Mouse (Mus musculus) midbrain, embryonic 15.5 days (tissue): ENCODE measurements around the gene Hinfp. TPM values are rescaled to one million over a fixed set of nuclear protein-coding genes. Genes with fewer than 3 reads are reported as not detected.
A peak's percentile ranks its signal among the peaks of the same experiment; 100 is the strongest.
"Not testable (repeated sequence)": the region's sequence is repeated elsewhere in the genome, so short reads cannot be mapped to it uniquely, and the experiment has no call there.

Experiments used
- ATAC-seq: fragments of 200-750 bp; cut with Nextera tagmentation; replicated peaks from 2 replicates; pipeline ENCODE4 v1.8.0; 2017; ENCODE audit warnings: moderate TSS enrichment
- H3K27ac ChIP-seq: fragments of 300-500 bp; sonication (generic); 2 replicates; pipeline ENCODE4 v1.5.1; 2015; ENCODE audit warnings: mild to moderate bottlenecking, inconsistent platforms
- H3K27me3 ChIP-seq: fragments of 300-500 bp; sonication (generic); replicated peaks from 2 replicates; pipeline ENCODE4 v1.6.1; 2015; ENCODE audit warnings: inconsistent platforms
- H3K36me3 ChIP-seq: fragments of 300-500 bp; sonication (generic); replicated peaks from 2 replicates; pipeline ENCODE4 v1.6.1; 2015; ENCODE audit warnings: inconsistent platforms
- H3K4me1 ChIP-seq: fragments of 300-500 bp; sonication (generic); 2 replicates; pipeline ENCODE4 v1.6.1; 2015; ENCODE audit warnings: inconsistent platforms
- H3K4me2 ChIP-seq: fragments of 300-500 bp; sonication (generic); 2 replicates; pipeline ENCODE4 v1.6.1; 2015; ENCODE audit warnings: inconsistent platforms, mild to moderate bottlenecking, moderate library complexity
- H3K4me3 ChIP-seq: fragments of 300-500 bp; sonication (generic); 2 replicates; pipeline ENCODE4 v1.5.1; 2015; ENCODE audit warnings: mild to moderate bottlenecking, inconsistent platforms
- H3K9ac ChIP-seq: fragments of 300-500 bp; sonication (generic); 2 replicates; pipeline ENCODE4 v1.6.1; 2015; ENCODE audit warnings: mild to moderate bottlenecking, inconsistent platforms
- H3K9me3 ChIP-seq: fragments of 300-500 bp; sonication (generic); 2 replicates; pipeline ENCODE4 v1.6.1; 2016; ENCODE audit warnings: inconsistent platforms
- WGBS: fragments of 180-500 bp; shearing (Covaris S2); methylation state at CpG from one replicate; pipeline ENCODE4 v1.1.7; 2015; ENCODE audit warnings: mixed read lengths; 5-methylcytosine and 5-hydroxymethylcytosine counted together
- polyA plus RNA-seq: library from polyadenylated mRNA; unstranded; fragments of >200 nt; fragmentation: Nextera tagmentation; extraction: Ambion mirVana; gene quantifications from 2 replicates; pipeline ENCODE4 v1.2.1, GENCODE M21; 2015

Gene Hinfp
- polyA plus RNA-seq, 1 experiment from 2014 or later, result 30.5 TPM

- Histone ChIP-seq H3K4me1 (peaks cover 21% of the 10 kb centered on the region), H3K4me3 (no peak overlapping the region), H3K9me3 (no peaks in the 10 kb centered on the region), H3K36me3 (0 out of 2 replicates have a peak, but pooled peaks cover 2% of the 10 kb centered on the region), H3K27me3 (no peaks in the 10 kb centered on the region), H3K4me2 (no peak overlapping the region), H3K9ac (no peak overlapping the region), H3K27ac (no peak overlapping the region)
- 94% methylated on average over 5 of the region's 5 CpGs for WGBS
- no peak for ATAC-seq
Observed at GRCm38 (mm10) chr9:44341487-44341886, 36.0 kb upstream of the Hinfp start.

GRCm38 (mm10) chr9:44338574-44338973 is 33.1 kb upstream of the Hinfp start:
- no peak for ATAC-seq
- Histone ChIP-seq H3K4me1 (peaks cover 30% of the 10 kb centered on the region), H3K4me3 (no peak overlapping the region), H3K4me2 (no peak overlapping the region), H3K27me3 (no peaks in the 10 kb centered on the region), H3K27ac (no peak overlapping the region), H3K9ac (no peak overlapping the region), H3K36me3 (peaks cover 4% of the 10 kb centered on the region; the same call in 1 of the 2 replicates), H3K9me3 (no peaks in the 10 kb centered on the region)
- WGBS, result 78% methylated on average over 5 of the region's 5 CpGs

- Histone ChIP-seq H3K4me1 (peaks cover 22% of the 10 kb centered on the region), H3K9ac (peak overlapping the region; percentile 27; the same call in 1 of the 2 replicates), H3K27me3 (no peaks in the 10 kb centered on the region), H3K36me3 (peaks cover 13% of the 10 kb centered on the region), H3K4me3 (no peak overlapping the region), H3K9me3 (no peaks in the 10 kb centered on the region), H3K4me2 (no peak overlapping the region; the same call in 1 of the 2 replicates), H3K27ac (no peak overlapping the region)
- no peak for ATAC-seq
- WGBS, result 65% methylated on average over 9 of the region's 9 CpGs
Observed at GRCm38 (mm10) chr9:44337436-44338169, 32.1 kb upstream of the Hinfp start.

- H3K27me3 ChIP-seq, result no peaks in the 10 kb centered on the region
- no peak for ATAC-seq
- H3K9me3 ChIP-seq, result no peaks in the 10 kb centered on the region
Observed at GRCm38 (mm10) chr9:44336964-44337363, 31.5 kb upstream of the Hinfp start.

GRCm38 (mm10) chr9:44336513-44336912 is 31.0 kb upstream of the Hinfp start:
- Histone ChIP-seq H3K4me1 (peaks cover 21% of the 10 kb centered on the region), H3K36me3 (peaks cover 22% of the 10 kb centered on the region), H3K4me2 (peak overlapping the region; percentile 88), H3K9ac (peak overlapping the region; percentile 27), H3K4me3 (peak overlapping the region; percentile 88)
- H3K27me3 ChIP-seq, H3K27ac ChIP-seq, ATAC-seq, H3K9me3 ChIP-seq: not testable (repeated sequence)
- WGBS, result 32% methylated on average over 4 of the region's 4 CpGs

More at GRCm38 (mm10) chr9:44336964-44337363, 31.5 kb upstream of the Hinfp start:
- Histone ChIP-seq H3K4me1 (peaks cover 21% of the 10 kb centered on the region), H3K27ac (no peak overlapping the region), H3K9ac (peak overlapping the region; percentile 27), H3K36me3 (peaks cover 17% of the 10 kb centered on the region), H3K4me2 (peak overlapping the region; percentile 88), H3K4me3 (peak overlapping the region; percentile 88; the same call in 1 of the 2 replicates)
- 88% methylated on average over 3 of the region's 3 CpGs for WGBS

- peaks cover 26% of the 10 kb centered on the region for H3K36me3 ChIP-seq
- H3K9me3 ChIP-seq, result no peaks in the 10 kb centered on the region
- H3K27me3 ChIP-seq, result no peaks in the 10 kb centered on the region
- peak overlapping the region; percentile 96 for H3K9ac ChIP-seq
- WGBS, result 2% methylated on average over 5 of the region's 5 CpGs
- peak overlapping the region; percentile 88 for H3K4me3 ChIP-seq
- H3K27ac ChIP-seq, result peak overlapping the region; percentile 88; the same call in 1 of the 2 replicates
- peaks cover 21% of the 10 kb centered on the region for H3K4me1 ChIP-seq
- peak overlapping the region; percentile 88 for H3K4me2 ChIP-seq
- no peak for ATAC-seq
Observed at GRCm38 (mm10) chr9:44336093-44336406, 30.6 kb upstream of the Hinfp start.

- no peaks in the 10 kb centered on the region for H3K27me3 ChIP-seq
- H3K36me3 ChIP-seq, result peaks cover 30% of the 10 kb centered on the region
- under 1% methylated on average over 50 of the region's 50 CpGs for WGBS
- peak overlapping the region; percentile 88 for H3K4me3 ChIP-seq
- H3K27ac ChIP-seq, result peak overlapping the region; percentile 88
- peaks cover 21% of the 10 kb centered on the region for H3K4me1 ChIP-seq
- no peaks in the 10 kb centered on the region for H3K9me3 ChIP-seq
- H3K4me2 ChIP-seq, result peak overlapping the region; percentile 88
- H3K9ac ChIP-seq, result peak overlapping the region; percentile 96
- ATAC-seq, result no peak
Observed at GRCm38 (mm10) chr9:44335331-44336092, 30.0 kb upstream of the Hinfp start.

GRCm38 (mm10) chr9:44334396-44335330 is 29.2 kb upstream of the Hinfp start, which contains the start of gene H2afx:
Gene H2afx (plus strand): TSS chr9:44334694.
- Histone ChIP-seq H3K9ac (peak within 1 kb of the TSS; percentile 96), H3K27me3 (no peaks in the 10 kb centered on the region), H3K36me3 (peaks cover 33% of the 10 kb centered on the region), H3K4me2 (peak within 1 kb of the TSS; percentile 88), H3K4me3 (peak within 1 kb of the TSS; percentile 88), H3K27ac (peak within 1 kb of the TSS; percentile 88), H3K4me1 (peaks cover 21% of the 10 kb centered on the region), H3K9me3 (no peaks in the 10 kb centered on the region)
- peak; percentile 97 for ATAC-seq
- WGBS, result under 1% methylated on average over 91 of the region's 91 CpGs

- Histone ChIP-seq H3K27ac (no peak overlapping the region), H3K4me1 (peaks cover 24% of the 10 kb centered on the region), H3K36me3 (peaks cover 38% of the 10 kb centered on the region), H3K27me3 (no peaks in the 10 kb centered on the region), H3K4me2 (no peak overlapping the region), H3K9me3 (no peaks in the 10 kb centered on the region), H3K9ac (no peak overlapping the region), H3K4me3 (no peak overlapping the region)
- WGBS, result 95% methylated on average over 13 of the region's 13 CpGs
- ATAC-seq, result no peak
Observed at GRCm38 (mm10) chr9:44332918-44333638, 27.6 kb upstream of the Hinfp start.

- no peak overlapping the region for H3K4me2 ChIP-seq
- WGBS, result 97% methylated on average over 6 of the region's 6 CpGs
- no peak overlapping the region for H3K9ac ChIP-seq
- H3K4me3 ChIP-seq, result no peak overlapping the region
- H3K9me3 ChIP-seq, result no peaks in the 10 kb centered on the region
- peaks cover 18% of the 10 kb centered on the region for H3K4me1 ChIP-seq
- no peaks in the 10 kb centered on the region for H3K27me3 ChIP-seq
- H3K36me3 ChIP-seq, result peaks cover 38% of the 10 kb centered on the region
- no peak overlapping the region for H3K27ac ChIP-seq
- no peak for ATAC-seq
Observed at GRCm38 (mm10) chr9:44330736-44331135, 25.3 kb upstream of the Hinfp start.

- no peak overlapping the region for H3K27ac ChIP-seq
- H3K9me3 ChIP-seq, result no peaks in the 10 kb centered on the region
- H3K4me1 ChIP-seq, result peaks cover 19% of the 10 kb centered on the region
- H3K9ac ChIP-seq, result 0 out of 2 replicates have a peak overlapping the region, but pooled peaks have one; percentile 21
- 87% methylated on average over 5 of the region's 5 CpGs for WGBS
- peak overlapping the region; percentile 61 for H3K4me2 ChIP-seq
- ATAC-seq, result no peak
- H3K27me3 ChIP-seq, result no peaks in the 10 kb centered on the region
- peaks cover 28% of the 10 kb centered on the region for H3K36me3 ChIP-seq
- peak overlapping the region; percentile 90 for H3K4me3 ChIP-seq
Observed at GRCm38 (mm10) chr9:44327926-44328325, 22.5 kb upstream of the Hinfp start.
